Mouse (Mus musculus) forebrain, embryonic 14.5 days (tissue): ENCODE measurements at regions not wholly inside any gene's neighbourhood (a gene's known extent, or its start where the extent isn't known, plus 50 kb on each side); places are given as distances from the start of the nearest gene placed in this dataset.
A peak's percentile ranks its signal among the peaks of the same experiment; 100 is the strongest.
"Not testable (repeated sequence)": the region's sequence is repeated elsewhere in the genome, so short reads cannot be mapped to it uniquely, and the experiment has no call there.

Experiments used
- ATAC-seq: fragments of 200-750 bp; cut with Nextera tagmentation; 2 replicates; pipeline ENCODE4 v1.8.0; 2017; ENCODE audit warnings: mild to moderate bottlenecking, moderate library complexity
- DNase-seq: peaks from one replicate; pipeline ENCODE4 v3.0.0-alpha.2; 2015; ENCODE audit warnings: low spot score
- H3K27ac ChIP-seq: fragments of 300-500 bp; sonication (generic); 2 replicates; pipeline ENCODE4 v1.5.1; 2014; ENCODE audit warnings: low read depth, mild to moderate bottlenecking, control low read depth, low read length, moderate library complexity
- H3K27me3 ChIP-seq: fragments of 300-500 bp; sonication (generic); replicated peaks from 2 replicates; pipeline ENCODE4 v1.6.1; 2014; ENCODE audit warnings: low read length, control low read depth, mixed read lengths; ENCODE audit not compliant: control insufficient read depth, insufficient read depth
- H3K36me3 ChIP-seq: fragments of 300-500 bp; sonication (generic); 2 replicates; pipeline ENCODE4 v1.6.1; 2014; ENCODE audit warnings: low read length, control low read depth; ENCODE audit not compliant: control insufficient read depth, insufficient read depth
- H3K4me1 ChIP-seq: fragments of 300-500 bp; sonication (generic); 2 replicates; pipeline ENCODE4 v1.6.1; 2014; ENCODE audit warnings: antibody characterized with exemption, low read length, control low read depth; ENCODE audit not compliant: control insufficient read depth, insufficient read depth
- H3K4me2 ChIP-seq: fragments of 300-500 bp; sonication (generic); 2 replicates; pipeline ENCODE4 v1.6.1; 2014; ENCODE audit warnings: mild to moderate bottlenecking, control low read depth, low read length
- H3K4me3 ChIP-seq: fragments of 300-500 bp; sonication (generic); 2 replicates; pipeline ENCODE4 v1.5.1; 2014; ENCODE audit warnings: low read depth, low read length, control low read depth
- H3K9ac ChIP-seq: fragments of 300-500 bp; sonication (generic); 2 replicates; pipeline ENCODE4 v1.6.1; 2014; ENCODE audit warnings: mild to moderate bottlenecking, low read length, control low read depth, moderate library complexity
- H3K9me3 ChIP-seq: fragments of 300-500 bp; sonication (generic); replicated peaks from 2 replicates; pipeline ENCODE4 v1.6.1; 2016; ENCODE audit warnings: low read length, control low read depth, mixed read lengths; ENCODE audit not compliant: control insufficient read depth
- WGBS: fragments of 180-500 bp; shearing (Covaris S2); extraction: QIAGEN DNeasy Blood & Tissue Kit; methylation state at CpG from one replicate; pipeline ENCODE4 v1.1.7; 2014; 5-methylcytosine and 5-hydroxymethylcytosine counted together

GRCm38 (mm10) chr9:33691731-33692130, 794.0 kb upstream of the Kirrel3 start:
- H3K36me3 ChIP-seq: no peaks in the 10 kb centered on the region
- ATAC-seq: no peak
- DNase-seq: no peak
- H3K27me3 ChIP-seq: no peaks in the 10 kb centered on the region
- no peak overlapping the region for H3K9ac ChIP-seq
- H3K9me3 ChIP-seq: no peaks in the 10 kb centered on the region
- WGBS: 82% methylated on average over 4 of the region's 4 CpGs
- no peaks in the 10 kb centered on the region for H3K4me1 ChIP-seq
- no peak overlapping the region for H3K4me2 ChIP-seq
- no peak overlapping the region for H3K4me3 ChIP-seq
- H3K27ac ChIP-seq: no peak overlapping the region

DNA sequence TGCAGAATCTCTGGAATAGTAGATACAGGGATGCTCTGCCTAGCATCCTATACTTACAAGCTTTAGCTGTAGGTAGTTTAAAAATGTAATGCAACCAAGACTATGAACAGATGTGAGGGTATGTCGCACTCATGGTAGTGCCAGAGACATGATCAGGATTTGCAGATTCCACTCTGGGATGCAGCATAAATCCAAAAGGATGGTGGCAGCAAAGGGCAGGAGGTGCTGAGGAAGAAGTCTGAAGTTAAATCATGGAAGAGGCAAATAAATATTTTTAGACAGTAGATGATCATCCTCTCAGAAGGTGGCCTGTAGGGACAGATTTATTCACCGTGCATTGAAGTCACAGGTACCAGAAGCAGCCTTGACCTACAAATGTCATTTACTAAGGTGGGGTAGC, 768.1 kb upstream of the Kirrel3 start:
- H3K36me3 ChIP-seq: no peaks in the 10 kb centered on the region
- H3K4me3 ChIP-seq: no peak overlapping the region
- no peak overlapping the region for H3K27ac ChIP-seq
- H3K9me3 ChIP-seq: no peaks in the 10 kb centered on the region
- no peak overlapping the region for H3K9ac ChIP-seq
- no peaks in the 10 kb centered on the region for H3K27me3 ChIP-seq
- ATAC-seq (no peak), DNase-seq (no peak)
- WGBS: 95% methylated on average over 2 of the region's 2 CpGs
- H3K4me2 ChIP-seq: no peak overlapping the region
- H3K4me1 ChIP-seq: no peaks in the 10 kb centered on the region

DNA sequence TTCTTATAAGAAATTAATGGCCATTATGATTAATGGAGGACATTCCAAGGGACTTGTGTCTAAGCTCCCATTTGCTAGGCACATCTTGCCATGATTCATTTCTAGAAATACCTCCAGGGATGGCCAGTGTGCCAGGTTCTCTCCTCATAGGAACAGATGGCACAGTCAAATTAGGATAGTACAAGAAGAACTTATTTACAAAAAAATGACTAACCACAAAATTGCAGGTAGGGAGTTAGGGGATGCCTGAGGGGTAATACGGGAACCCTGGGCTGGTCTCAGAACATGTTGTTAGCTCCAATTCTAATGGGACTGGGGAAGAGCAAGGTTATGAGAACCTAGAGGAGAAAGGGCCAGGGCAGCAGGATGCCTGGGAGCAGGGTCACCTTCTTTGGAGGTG, 760.9 kb upstream of the Kirrel3 start:
- no peak overlapping the region for H3K9ac ChIP-seq
- H3K27me3 ChIP-seq: no peaks in the 10 kb centered on the region
- no peaks in the 10 kb centered on the region for H3K4me1 ChIP-seq
- no peaks in the 10 kb centered on the region for H3K36me3 ChIP-seq
- WGBS: 96% methylated on average over 1 of the region's 1 CpGs
- H3K9me3 ChIP-seq: no peaks in the 10 kb centered on the region
- H3K27ac ChIP-seq: no peak overlapping the region
- no peak overlapping the region for H3K4me3 ChIP-seq
- ATAC-seq (no peak), DNase-seq (no peak)
- no peak overlapping the region for H3K4me2 ChIP-seq

DNA sequence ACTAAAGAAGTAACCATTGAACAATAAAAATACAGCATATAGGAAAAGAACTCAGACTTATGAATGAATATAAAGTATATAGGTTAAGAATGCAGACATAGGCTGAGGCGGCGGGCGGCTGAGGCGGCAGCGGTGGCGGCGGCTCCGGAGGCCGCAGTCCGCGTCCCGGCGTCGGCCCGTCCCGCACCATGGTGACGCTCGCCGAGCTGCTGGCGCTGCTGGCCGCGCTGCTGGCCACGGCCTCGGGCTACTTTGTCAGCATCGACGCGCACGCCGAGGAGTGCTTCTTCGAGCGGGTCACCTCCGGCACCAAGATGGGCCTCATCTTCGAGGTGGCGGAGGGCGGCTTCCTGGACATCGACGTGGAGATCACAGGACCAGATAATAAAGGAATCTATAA, 757.6 kb upstream of the Kirrel3 start:
- not testable (repeated sequence) for DNase-seq, H3K4me2 ChIP-seq, H3K27me3 ChIP-seq, H3K9me3 ChIP-seq, H3K36me3 ChIP-seq, H3K27ac ChIP-seq, H3K9ac ChIP-seq, H3K4me1 ChIP-seq, H3K4me3 ChIP-seq
- whole genome bisulfite sequencing: 81% methylated on average over 19 of the region's 37 CpGs
- peak; percentile 34; the same call in 1 of the 2 replicates for ATAC-seq

GRCm38 (mm10) chr9:33760701-33761100, 725.0 kb upstream of the Kirrel3 start:
- Histone ChIP-seq H3K4me1 (no peaks in the 10 kb centered on the region), H3K27ac (no peak overlapping the region), H3K27me3 (no peaks in the 10 kb centered on the region), H3K36me3 (no peaks in the 10 kb centered on the region), H3K4me2 (no peak overlapping the region), H3K4me3 (no peak overlapping the region), H3K9ac (no peak overlapping the region), H3K9me3 (no peaks in the 10 kb centered on the region)
- ATAC-seq (no peak), DNase-seq (no peak)

DNA sequence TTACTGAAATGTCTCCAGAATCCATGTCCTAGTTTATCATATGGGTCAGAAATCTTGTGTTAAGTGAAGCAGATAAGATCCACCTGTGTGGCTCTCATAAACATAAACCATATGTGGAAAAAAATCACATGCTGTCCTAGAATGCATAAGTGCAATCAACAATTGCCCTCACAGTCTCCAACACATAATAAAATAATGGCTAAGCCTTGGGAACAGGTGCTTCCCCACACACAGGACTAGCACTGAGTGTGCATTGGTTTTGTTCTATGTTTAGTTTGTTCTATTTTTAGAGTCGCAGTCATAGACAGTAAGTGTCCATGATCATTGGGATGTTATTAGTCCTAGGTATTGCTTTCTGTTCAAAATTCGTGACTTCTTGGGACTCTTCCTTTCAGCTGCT, 719.5 kb upstream of the Kirrel3 start:
- Histone ChIP-seq H3K4me1 (no peaks in the 10 kb centered on the region), H3K9me3 (no peaks in the 10 kb centered on the region), H3K9ac (no peak overlapping the region), H3K4me2 (no peak overlapping the region), H3K4me3 (no peak overlapping the region), H3K27me3 (no peaks in the 10 kb centered on the region), H3K27ac (no peak overlapping the region), H3K36me3 (no peaks in the 10 kb centered on the region)
- 88% methylated on average over 2 of the region's 2 CpGs for WGBS
- ATAC-seq (no peak), DNase-seq (no peak)

DNA sequence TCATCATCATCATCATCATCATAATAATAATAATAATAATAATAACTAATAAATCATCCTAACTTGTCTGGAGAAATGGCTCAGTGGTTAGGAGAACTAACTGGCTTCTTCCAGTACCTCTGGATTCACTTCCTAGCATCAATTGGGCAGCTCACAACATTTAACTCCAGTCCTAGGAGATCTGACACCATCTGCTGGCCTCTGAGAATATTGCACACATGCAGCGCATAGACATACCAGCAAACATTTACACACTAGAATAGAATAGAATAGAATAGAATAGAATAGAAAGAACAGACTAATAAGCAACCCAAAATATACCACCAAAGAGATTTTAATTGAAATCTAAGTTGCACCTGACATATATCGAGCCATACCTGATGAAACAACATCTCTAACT, 715.9 kb upstream of the Kirrel3 start:
- DNase-seq: no peak
- H3K4me3 ChIP-seq: no peak overlapping the region
- ATAC-seq: no peak
- no peaks in the 10 kb centered on the region for H3K4me1 ChIP-seq
- no peak overlapping the region for H3K27ac ChIP-seq
- no peaks in the 10 kb centered on the region for H3K27me3 ChIP-seq
- H3K4me2 ChIP-seq: no peak overlapping the region
- no peaks in the 10 kb centered on the region for H3K9me3 ChIP-seq
- no peaks in the 10 kb centered on the region for H3K36me3 ChIP-seq
- H3K9ac ChIP-seq: no peak overlapping the region
- 91% methylated on average over 2 of the region's 2 CpGs for whole genome bisulfite sequencing

DNA sequence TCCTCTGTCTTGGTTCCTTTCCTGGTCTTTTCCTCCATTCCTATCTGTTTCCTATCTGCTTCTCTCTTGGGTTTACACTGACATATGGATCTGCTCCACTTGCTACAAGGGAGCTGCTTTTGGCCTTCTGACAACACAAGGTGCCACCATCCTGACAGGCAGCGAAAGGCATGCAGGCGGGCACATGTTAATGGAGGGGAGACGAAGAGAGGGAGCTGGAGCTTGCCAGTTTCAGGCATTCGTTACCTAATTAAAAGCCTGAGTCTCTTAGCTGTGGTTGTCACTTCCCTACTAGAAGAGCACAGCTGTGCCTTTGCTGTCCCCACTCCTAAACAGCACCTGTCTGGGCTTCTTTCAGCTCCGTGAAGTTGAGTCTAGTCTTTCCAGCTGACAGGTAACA, 711.5 kb upstream of the Kirrel3 start:
- Histone ChIP-seq H3K4me3 (no peak overlapping the region), H3K36me3 (no peaks in the 10 kb centered on the region), H3K9me3 (no peaks in the 10 kb centered on the region), H3K27me3 (no peaks in the 10 kb centered on the region), H3K9ac (no peak overlapping the region), H3K4me2 (no peak overlapping the region), H3K4me1 (no peaks in the 10 kb centered on the region), H3K27ac (no peak overlapping the region)
- ATAC-seq (peak; percentile 93), DNase-seq (peak; percentile 80)
- 38% methylated on average over 5 of the region's 5 CpGs for WGBS

DNA sequence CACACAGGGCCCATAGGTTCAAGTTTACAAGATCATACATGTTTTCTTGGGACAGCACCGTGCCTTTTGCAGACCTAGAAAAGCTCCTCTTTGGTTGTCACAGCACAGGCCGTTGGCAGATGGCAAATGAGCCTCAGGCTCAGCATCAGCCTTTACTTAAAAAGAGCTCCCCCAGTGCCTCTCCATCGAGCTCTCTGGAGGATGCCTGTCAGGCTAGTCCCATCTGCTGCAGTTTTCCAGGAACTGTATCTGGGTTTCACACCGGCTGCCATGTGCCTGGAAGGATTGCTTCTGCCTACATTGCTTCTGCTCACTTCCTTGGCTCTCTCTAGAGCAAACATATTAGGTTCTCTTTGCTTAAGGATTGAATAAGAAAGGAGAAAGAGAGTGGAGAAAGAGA, 695.1 kb upstream of the Kirrel3 start:
- Histone ChIP-seq H3K36me3 (no peaks in the 10 kb centered on the region), H3K4me3 (no peak overlapping the region), H3K27ac (no peak overlapping the region), H3K9me3 (no peaks in the 10 kb centered on the region), H3K27me3 (no peaks in the 10 kb centered on the region), H3K4me2 (no peak overlapping the region), H3K4me1 (no peaks in the 10 kb centered on the region), H3K9ac (no peak overlapping the region)
- DNase-seq (peak; percentile 58), ATAC-seq (0 out of 2 replicates have a peak, but pooled peaks have one; percentile 34)
- 55% methylated on average over 4 of the region's 4 CpGs for WGBS

- no peak overlapping the region for H3K4me3 ChIP-seq
- no peak overlapping the region for H3K9ac ChIP-seq
- no peaks in the 10 kb centered on the region for H3K4me1 ChIP-seq
- ATAC-seq (no peak), DNase-seq (no peak)
- no peak overlapping the region for H3K27ac ChIP-seq
- H3K9me3 ChIP-seq: no peaks in the 10 kb centered on the region
- H3K4me2 ChIP-seq: no peak overlapping the region
- WGBS: 76% methylated on average over 6 of the region's 6 CpGs
- H3K27me3 ChIP-seq: no peaks in the 10 kb centered on the region
- no peaks in the 10 kb centered on the region for H3K36me3 ChIP-seq
These were observed 685.4 kb upstream of the Kirrel3 start for GRCm38 (mm10) chr9:33800250-33800649.
